Mouse (Mus musculus) brain, embryonic 14.5 days (tissue): Measurements from ENCODE around the gene Mxi1. TPM values are rescaled to one million over a fixed set of nuclear protein-coding genes. Genes with fewer than 3 reads are reported as not detected.

Experiments
- DNase-seq: peaks from one replicate; pipeline ENCODE4 v3.0.0-alpha.2; 2011; ENCODE audit warnings: low read depth
- CTCF ChIP-seq: fragments of 200-500 bp; IDR thresholded peaks from 2 replicates; pipeline ENCODE4 v1.5.1; 2012; ENCODE audit warnings: inconsistent platforms, mild to moderate bottlenecking, moderate library complexity, borderline replicate concordance; ENCODE audit not compliant: insufficient read depth, insufficient read length; ENCODE audit errors: extremely low read depth
- POLR2A ChIP-seq: fragments of 200-500 bp; IDR thresholded peaks from 2 replicates; pipeline ENCODE4 v1.6.1; 2012; ENCODE audit warnings: mild to moderate bottlenecking, inconsistent platforms, borderline replicate concordance; ENCODE audit not compliant: poor library complexity, insufficient read depth, insufficient read length, severe bottlenecking; ENCODE audit errors: extremely low read depth
- polyA plus RNA-seq: library from polyadenylated mRNA; depleted of rRNA; stranded (reverse); fragments of >200 nt; gene quantifications from 2 replicates; pipeline ENCODE4 v1.2.3, GENCODE M21; 2012; rRNA removed

Mxi1 gene
- polyA plus RNA-seq: 37.1 and 44.2 TPM in 2 replicates

DNA sequence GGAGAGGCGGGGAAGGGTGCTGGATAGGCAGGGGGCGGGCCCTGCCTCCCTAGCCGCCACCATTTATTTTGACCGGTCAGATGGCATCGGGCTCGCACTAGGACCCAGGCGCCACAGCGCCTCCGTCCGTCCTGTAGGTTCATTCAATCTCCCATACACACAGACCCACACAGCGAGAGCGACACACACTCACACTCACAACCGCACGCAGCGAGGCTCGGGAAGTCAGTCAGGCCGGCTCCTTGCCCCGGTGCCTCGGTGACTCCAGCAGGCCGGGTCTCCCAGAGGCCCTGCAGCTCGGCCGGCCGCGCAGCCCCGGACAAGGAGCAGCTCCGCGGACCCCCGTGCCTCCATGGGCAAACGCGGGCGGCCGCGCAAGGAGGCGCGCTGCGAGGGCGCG is at the start of gene Mxi1:
Mxi1 (plus strand) TSS at position 171 of the 400 bp plus-strand sequence.
- DNase-seq: peak; percentile 97
- TF ChIP-seq POLR2A: peak; percentile 50; the same call in 1 of the 2 replicates
- peak; percentile 24; the same call in 1 of the 2 replicates for TF ChIP-seq CTCF

DNA sequence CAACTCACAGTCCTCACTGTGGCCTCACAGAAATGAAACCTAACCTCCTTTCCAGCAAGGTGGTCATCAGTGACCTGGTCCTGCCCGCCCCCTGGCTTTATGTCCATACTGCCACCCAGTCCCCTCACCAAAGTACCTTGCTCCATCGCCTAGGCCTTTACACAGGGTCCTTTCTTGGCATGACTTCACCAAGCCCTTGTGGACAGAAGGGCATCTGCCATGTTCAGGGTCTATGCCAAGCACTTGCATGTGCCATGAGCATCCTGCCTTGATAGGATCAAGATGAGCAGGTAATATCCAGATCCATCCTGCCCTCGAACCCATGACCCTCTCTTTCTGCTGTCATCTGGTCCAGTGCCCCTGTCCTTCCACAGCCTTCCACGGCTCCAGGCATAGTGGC is 49.5 kb upstream of the Mxi1 start:
- no peak for DNase-seq
- TF ChIP-seq CTCF (no peak), POLR2A (no peak)

DNA sequence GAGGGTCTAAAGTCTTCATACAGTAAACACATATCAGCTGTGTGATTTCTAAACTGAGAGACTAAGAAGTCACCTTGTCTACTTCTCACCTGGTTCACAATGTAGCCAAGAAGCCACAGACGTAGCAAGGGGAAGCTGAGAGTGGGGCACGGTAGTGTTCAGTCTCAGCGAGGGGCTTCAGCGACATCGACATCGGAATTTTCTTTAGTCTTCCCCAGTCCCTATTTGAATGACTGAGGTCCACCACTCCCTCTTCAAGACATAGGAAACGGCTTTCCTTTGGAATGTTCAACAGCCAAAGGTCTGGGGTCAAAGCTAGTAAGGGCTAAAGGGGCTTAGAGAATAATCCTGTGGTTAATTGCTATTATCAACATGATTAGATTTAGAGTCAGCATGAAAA is 48.3 kb upstream of the Mxi1 start:
- no peak for DNase-seq
- no peak for TF ChIP-seq POLR2A
- TF ChIP-seq CTCF: no peak

DNA sequence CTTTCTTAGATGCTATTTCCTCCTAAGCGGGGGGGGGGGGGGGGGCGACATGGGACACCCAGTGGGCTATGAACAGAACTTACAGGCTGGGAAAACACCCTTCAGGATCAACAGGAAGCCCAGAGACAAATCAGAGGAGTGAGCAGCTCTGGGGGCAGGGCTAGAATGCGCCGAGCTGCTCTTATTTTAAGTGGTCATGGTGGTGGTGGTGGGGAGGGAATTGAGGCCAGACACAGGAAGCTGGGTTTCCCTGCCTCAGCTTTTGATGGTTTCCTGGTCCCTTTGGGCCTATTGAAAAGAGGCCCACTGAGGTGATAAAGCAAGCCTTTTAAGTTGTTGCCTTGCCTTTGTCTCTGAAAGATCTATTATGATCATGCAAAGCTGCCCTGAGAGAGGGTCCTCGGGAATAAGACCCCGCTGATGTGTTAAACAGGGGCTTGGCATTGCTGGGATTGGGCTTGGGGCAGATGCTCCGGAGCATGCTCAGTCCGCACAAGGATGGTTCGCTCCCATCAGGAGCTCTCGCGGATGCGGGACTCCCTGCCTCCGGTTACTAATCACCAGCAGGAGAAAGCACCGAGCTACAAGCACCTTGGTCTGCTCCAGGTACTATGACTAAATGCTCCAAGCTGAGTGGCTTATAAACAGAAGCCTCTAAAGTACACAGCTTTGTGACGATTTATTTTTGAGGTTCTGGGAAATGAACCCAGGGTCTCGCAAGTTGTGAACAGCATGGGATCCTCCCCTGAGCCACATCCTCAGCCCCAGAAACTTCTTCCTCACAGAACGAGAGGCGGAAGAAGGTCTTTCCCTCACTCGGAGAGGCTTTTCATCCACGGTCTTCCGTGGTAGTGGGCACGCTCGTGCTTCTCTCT is 46.2 kb upstream of the Mxi1 start:
- TF ChIP-seq CTCF: no peak
- TF ChIP-seq POLR2A: no peak
- DNase-seq: peak; percentile 25

DNA sequence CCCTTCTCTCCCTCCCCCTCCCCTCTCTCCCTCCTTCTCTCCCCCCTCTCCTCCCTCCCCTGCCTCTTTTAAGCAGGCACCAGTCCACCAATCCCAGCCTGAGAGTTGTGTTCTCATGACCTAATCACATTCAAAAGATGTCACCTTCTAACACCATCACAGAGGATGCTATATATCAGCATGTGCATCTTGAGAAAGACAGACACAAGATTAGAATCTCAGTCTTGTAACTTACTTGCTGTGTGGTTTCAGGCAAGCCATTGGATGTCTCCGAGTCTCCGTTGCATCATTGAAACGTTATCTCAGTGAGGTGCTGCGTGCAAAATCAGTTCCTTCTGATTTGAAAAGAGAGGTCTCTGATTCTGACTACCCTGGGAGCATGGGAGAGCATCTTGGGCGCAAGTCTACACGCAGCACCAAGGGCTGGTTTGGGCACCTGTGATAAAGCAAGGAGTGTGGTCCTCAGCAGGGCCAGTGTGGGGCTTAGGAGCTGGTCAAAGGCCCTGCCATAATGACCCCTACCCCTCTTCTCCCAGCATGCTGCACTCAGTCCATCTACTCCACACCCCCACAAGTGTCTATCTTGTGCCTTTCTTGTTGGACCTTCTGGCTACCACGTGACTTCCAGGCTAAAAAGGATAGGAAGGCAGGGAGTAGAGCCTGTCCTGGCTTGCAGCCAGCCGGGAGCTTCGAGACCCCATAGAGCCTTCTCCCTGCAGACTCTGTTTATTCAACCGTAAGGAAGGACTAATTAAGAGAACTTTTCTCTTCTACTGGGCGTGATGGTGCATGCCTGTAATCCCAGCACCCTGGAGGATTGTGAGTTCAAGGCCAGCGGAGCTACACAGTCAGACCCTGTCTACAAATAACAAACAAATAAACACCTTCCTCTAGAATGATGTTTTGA is 45.2 kb upstream of the Mxi1 start:
- peak; percentile 75 for DNase-seq
- TF ChIP-seq POLR2A (no peak), CTCF (no peak)

GRCm38 (mm10) chr19:53267305-53267704 is 43.0 kb upstream of the Mxi1 start:
- TF ChIP-seq CTCF (no peak), POLR2A (no peak)

DNA sequence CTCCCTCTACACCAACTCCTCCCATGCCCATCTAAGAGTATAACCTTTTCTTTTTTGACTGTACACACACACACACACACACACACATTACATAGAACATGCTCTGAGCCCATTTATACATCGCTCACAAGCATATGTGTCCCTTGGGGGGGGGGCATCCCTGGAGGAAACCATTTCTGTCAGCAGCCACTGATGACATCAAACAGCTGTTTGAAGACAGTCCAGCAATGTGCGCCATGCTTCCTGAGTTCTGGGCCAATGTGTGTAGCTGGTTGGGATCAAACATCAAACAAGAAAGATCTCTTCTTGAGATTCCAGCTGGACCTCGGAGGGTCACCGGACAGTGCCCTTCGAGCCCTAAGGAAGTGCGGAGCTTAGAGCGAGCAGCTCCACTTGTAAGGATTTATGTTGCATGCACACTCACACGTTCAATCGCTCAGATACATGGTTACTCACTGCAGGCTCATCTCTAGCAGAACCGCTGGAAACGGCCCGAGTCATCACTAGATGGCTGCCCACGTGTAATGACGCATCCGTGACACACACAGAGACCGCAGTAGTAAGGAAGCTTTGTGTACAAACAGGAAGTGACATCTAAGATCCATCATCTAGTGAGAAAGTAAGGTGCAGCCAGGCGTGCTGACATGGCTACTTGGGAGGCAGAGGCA is 37.1 kb upstream of the Mxi1 start:
- TF ChIP-seq POLR2A (no peak), CTCF (no peak)
- no peak for DNase-seq

More at GRCm38 (mm10) chr19:53267305-53267704, 43.0 kb upstream of the Mxi1 start:
- DNase-seq: no peak

DNA sequence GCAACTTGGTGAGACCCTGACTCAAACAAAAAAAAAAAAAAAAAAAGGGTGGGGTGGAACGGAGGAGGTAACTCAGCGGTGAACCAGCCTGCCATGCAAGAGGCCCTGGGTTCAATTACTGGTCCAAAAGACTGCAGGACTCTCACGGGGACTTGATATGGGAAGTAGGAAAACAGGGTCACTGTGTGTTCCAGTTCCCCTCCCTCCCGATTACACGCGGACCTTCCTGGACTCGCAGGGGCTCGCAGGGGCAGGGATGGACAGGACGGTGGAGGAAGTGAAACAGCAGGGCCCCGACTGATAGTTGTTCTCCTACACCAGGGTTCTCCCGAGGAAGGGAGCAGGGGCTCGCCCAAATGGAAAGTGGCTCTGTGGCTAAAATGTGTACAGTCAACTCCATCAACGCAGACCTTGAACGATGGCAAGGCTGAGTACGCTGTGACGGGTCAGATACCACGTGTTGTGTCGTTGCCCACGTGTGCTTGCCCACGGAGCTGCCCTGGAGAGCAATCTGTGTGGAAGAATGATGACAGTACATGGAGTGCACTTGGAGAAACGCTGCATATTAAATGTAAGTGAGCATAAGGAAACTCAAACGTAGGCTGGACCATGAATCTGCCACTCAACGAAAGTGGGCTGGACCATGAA is 36.4 kb upstream of the Mxi1 start:
- no peak for TF ChIP-seq POLR2A
- TF ChIP-seq CTCF: no peak
- no peak for DNase-seq

- no peak for DNase-seq
- no peak for TF ChIP-seq POLR2A
- TF ChIP-seq CTCF: no peak
Measured at GRCm38 (mm10) chr19:53275204-53275603, 35.1 kb upstream of the Mxi1 start.

DNA sequence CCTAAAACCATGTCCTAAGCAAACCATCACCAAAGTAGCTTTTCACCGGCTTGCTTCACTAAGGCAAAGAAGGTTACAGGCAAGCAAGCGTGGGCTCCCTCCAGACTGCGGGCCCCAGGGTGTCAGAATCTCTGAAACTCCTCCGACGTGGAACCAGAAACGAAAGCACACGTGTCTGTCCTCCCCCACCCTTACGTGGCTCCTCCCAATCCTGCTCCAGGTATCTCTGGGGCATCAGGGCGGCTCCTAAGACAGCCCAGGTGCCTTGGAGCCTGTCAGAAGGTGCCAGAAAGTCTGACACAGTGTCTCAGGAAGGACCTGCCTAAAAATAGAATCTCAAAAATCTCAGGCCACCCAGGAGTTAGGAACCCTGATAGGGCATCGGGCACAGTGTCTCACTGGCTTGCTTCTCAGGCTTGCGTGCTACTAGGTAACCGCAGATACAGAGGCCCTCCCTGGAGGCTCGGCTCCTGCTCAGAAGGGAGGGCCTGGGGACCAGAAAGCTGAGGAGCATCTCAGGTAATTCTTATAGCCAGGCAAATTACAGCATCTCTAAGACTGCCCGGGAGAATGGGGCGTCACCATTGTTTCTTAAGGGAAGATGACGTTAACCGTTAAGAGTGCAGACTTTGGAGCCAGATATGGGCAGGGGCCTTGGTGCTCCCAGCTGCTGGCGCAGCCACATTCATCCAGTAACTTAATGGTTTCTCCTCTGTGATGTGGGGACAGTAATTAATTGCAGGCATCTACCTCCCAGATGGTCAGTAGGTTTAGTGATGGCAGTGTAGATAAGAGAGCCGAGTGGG is 33.2 kb upstream of the Mxi1 start:
- TF ChIP-seq CTCF (no peak), POLR2A (no peak)
- no peak for DNase-seq
